Mouse (Mus musculus): ENCODE measurements at regions not wholly inside any gene's neighbourhood (a gene's known extent, or its start where the extent isn't known, plus 50 kb on each side); places are given as distances from the start of the nearest gene placed in this dataset.

- TF ChIP-seq CTCF (IDR thresholded peaks at IDR 0.05; ENCODE audit: insufficient read depth, low read length): no peak
- no peak for TF ChIP-seq POLR2A (IDR thresholded peaks at IDR 0.05; ENCODE audit: borderline replicate concordance, extremely low read depth, low read depth, low read length)
- no peak overlapping the region for H3K4me3 ChIP-seq (replicated peaks; ENCODE audit: extremely low read depth, low read depth, low read length)
- no peak for DNase-seq
- no peaks in the 10 kb centered on the region for H3K4me1 ChIP-seq (ENCODE audit: control insufficient read depth, insufficient read depth, low read length)
- WGBS: 73% methylated on average over 4 of the region's 4 CpGs
Measured at GRCm38 (mm10) chr12:99091770-99092169, 171.4 kb downstream of the Ttc8 start.

GRCm38 (mm10) chr12:99093151-99093550, 172.8 kb downstream of the Ttc8 start:
- TF ChIP-seq POLR2A (IDR thresholded peaks at IDR 0.05; ENCODE audit: borderline replicate concordance, extremely low read depth, low read depth, low read length): no peak
- no peak for TF ChIP-seq CTCF (IDR thresholded peaks at IDR 0.05; ENCODE audit: insufficient read depth, low read length)
- H3K4me1 ChIP-seq (ENCODE audit: control insufficient read depth, insufficient read depth, low read length): no peaks in the 10 kb centered on the region
- 55% methylated on average over 3 of the region's 3 CpGs for WGBS
- H3K4me3 ChIP-seq (replicated peaks; ENCODE audit: extremely low read depth, low read depth, low read length): no peak overlapping the region
- DNase-seq: no peak

GRCm38 (mm10) chr12:99093989-99094388, 173.6 kb downstream of the Ttc8 start:
- Histone ChIP-seq H3K4me3 (replicated peaks; ENCODE audit: extremely low read depth, low read depth, low read length) (no peak overlapping the region), H3K4me1 (ENCODE audit: control insufficient read depth, insufficient read depth, low read length) (no peaks in the 10 kb centered on the region)
- 83% methylated on average over 6 of the region's 6 CpGs for WGBS
- no peak for DNase-seq
- TF ChIP-seq CTCF (IDR thresholded peaks at IDR 0.05; ENCODE audit: insufficient read depth, low read length): no peak
- TF ChIP-seq POLR2A (IDR thresholded peaks at IDR 0.05; ENCODE audit: borderline replicate concordance, extremely low read depth, low read depth, low read length): no peak

DNA sequence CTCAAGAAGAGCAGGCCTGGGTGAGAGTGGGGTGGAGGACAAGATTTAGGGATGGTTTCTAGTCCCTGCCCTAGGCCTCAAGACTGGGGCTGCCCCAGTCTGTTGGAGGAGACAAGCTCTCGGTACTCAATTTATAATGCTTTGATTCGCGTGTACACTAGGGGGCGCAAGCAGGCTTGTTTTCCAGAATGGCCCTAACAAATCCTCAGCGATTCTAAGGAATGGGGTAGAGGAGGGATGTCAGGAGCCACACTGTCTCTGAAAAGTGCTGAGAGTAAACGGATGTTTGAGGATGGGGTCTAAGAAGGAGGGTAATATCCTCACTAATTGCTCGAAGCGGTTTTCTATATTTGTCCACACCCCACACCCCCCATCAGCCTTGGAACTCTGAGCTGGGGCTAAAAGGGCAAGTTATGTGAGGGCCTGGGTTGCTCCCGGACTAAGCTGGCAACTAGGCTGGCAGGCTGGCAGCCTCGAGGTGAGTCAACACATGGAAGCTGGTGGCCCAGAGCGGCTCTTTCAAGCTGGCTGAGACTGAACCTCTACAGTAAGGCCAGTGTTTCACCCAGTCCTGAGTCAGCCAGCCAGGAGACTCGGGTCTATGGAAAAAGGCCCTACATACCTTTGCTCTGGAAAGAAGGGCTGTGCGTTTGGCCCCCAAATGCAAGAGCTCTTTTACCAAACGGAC, 176.7 kb downstream of the Ttc8 start:
- DNase-seq: peak; percentile 76
- no peak for TF ChIP-seq POLR2A (IDR thresholded peaks at IDR 0.05; ENCODE audit: borderline replicate concordance, extremely low read depth, low read depth, low read length)
- peak; percentile 66 for TF ChIP-seq CTCF (IDR thresholded peaks at IDR 0.05; ENCODE audit: insufficient read depth, low read length)
- H3K4me3 ChIP-seq (replicated peaks; ENCODE audit: extremely low read depth, low read depth, low read length): no peak overlapping the region

GRCm38 (mm10) chr12:99097618-99098066, 177.3 kb downstream of the Ttc8 start:
- no peaks in the 10 kb centered on the region for H3K4me1 ChIP-seq (ENCODE audit: control insufficient read depth, insufficient read depth, low read length)
- H3K4me3 ChIP-seq (replicated peaks; ENCODE audit: extremely low read depth, low read depth, low read length): no peak overlapping the region
- no peak for TF ChIP-seq POLR2A (IDR thresholded peaks at IDR 0.05; ENCODE audit: borderline replicate concordance, extremely low read depth, low read depth, low read length)
- TF ChIP-seq CTCF (IDR thresholded peaks at IDR 0.05; ENCODE audit: insufficient read depth, low read length): no peak
- WGBS: 50% methylated on average over 17 of the region's 17 CpGs
- DNase-seq: peak; percentile 12

More for the DNA sequence above, 176.7 kb downstream of the Ttc8 start:
- H3K4me1 ChIP-seq (ENCODE audit: control insufficient read depth, insufficient read depth, low read length): no peaks in the 10 kb centered on the region
- WGBS: 19% methylated on average over 14 of the region's 14 CpGs

DNA sequence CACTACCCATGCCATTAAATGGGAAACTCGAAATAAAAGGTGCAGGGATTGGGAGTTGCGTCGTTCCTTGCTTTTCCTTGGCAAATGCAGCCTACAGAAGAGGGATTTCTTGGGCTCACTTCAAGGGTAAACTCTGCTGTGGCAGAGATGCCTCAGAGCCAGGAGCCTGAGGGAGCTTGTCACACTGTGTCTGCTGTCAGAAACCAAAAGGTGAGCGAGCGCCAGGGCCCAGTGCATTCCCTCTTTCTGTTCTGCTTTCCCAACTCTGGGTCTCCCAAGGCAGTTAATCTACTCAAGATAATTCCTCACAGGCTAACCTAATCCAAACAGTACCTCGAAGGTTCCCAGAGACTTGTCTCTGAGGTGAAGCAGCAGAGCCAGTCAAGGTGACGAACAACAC, 179.5 kb downstream of the Ttc8 start:
- Histone ChIP-seq H3K4me3 (replicated peaks; ENCODE audit: extremely low read depth, low read depth, low read length) (no peak overlapping the region), H3K4me1 (ENCODE audit: control insufficient read depth, insufficient read depth, low read length) (no peaks in the 10 kb centered on the region)
- DNase-seq: no peak
- WGBS: 86% methylated on average over 7 of the region's 7 CpGs
- TF ChIP-seq POLR2A (IDR thresholded peaks at IDR 0.05; ENCODE audit: borderline replicate concordance, extremely low read depth, low read depth, low read length) (no peak), CTCF (IDR thresholded peaks at IDR 0.05; ENCODE audit: insufficient read depth, low read length) (no peak)

DNA sequence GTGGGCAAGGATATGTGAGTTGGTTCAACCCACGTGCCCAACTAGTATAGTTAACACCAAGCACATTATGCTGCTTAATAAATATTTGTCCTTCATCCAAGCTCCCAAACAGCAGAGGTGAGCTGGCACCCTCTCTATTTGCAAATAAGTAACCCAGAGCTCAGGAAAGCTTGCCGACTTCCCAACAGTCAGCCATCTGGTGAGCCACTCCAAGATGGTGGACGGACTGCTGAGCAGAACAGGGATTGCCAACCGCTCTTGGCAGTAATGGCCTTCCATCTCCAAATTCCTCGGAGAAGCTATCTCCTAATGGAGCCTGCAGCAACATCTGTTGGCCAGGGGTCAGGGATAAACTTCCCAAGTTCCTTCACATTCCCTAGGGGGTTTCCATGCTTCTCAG, 188.2 kb downstream of the Ttc8 start:
- Histone ChIP-seq H3K4me1 (ENCODE audit: control insufficient read depth, insufficient read depth, low read length) (no peaks in the 10 kb centered on the region), H3K4me3 (replicated peaks; ENCODE audit: extremely low read depth, low read depth, low read length) (no peak overlapping the region)
- WGBS: 84% methylated on average over 5 of the region's 5 CpGs
- no peak for DNase-seq
- TF ChIP-seq CTCF (IDR thresholded peaks at IDR 0.05; ENCODE audit: insufficient read depth, low read length) (no peak), POLR2A (IDR thresholded peaks at IDR 0.05; ENCODE audit: borderline replicate concordance, extremely low read depth, low read depth, low read length) (no peak)

DNA sequence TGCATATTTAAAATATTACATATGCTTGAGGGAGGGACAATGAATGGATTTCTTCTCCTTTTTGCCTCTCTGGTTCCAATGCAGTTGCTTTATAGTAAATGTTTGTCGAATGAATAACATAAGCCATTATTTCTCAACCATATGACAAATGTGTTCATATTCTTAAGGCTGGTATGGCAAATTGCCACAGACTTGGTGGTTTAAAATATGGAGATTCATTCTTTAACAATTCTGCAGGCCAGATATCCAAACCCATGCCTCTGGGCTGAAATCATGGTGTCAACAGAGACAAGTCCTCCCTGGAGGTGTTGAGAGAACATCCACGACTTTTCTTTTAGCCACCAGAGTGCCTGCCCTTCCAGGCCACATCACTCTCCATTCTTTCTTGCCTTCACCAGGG, 193.4 kb downstream of the Ttc8 start:
- 77% methylated on average over 2 of the region's 2 CpGs for WGBS
- DNase-seq: no peak

GRCm38 (mm10) chr12:99116491-99116890, 196.1 kb downstream of the Ttc8 start:
- no peak for TF ChIP-seq CTCF (IDR thresholded peaks at IDR 0.05; ENCODE audit: insufficient read depth, low read length)
- no peak for TF ChIP-seq POLR2A (IDR thresholded peaks at IDR 0.05; ENCODE audit: borderline replicate concordance, extremely low read depth, low read depth, low read length)
- no peak overlapping the region for H3K4me3 ChIP-seq (replicated peaks; ENCODE audit: extremely low read depth, low read depth, low read length)
- WGBS: 36% methylated on average over 7 of the region's 7 CpGs
- DNase-seq: no peak
- no peaks in the 10 kb centered on the region for H3K4me1 ChIP-seq (ENCODE audit: control insufficient read depth, insufficient read depth, low read length)

More for the DNA sequence above, 193.4 kb downstream of the Ttc8 start:
- no peak for TF ChIP-seq POLR2A (IDR thresholded peaks at IDR 0.05; ENCODE audit: borderline replicate concordance, extremely low read depth, low read depth, low read length)
- TF ChIP-seq CTCF (IDR thresholded peaks at IDR 0.05; ENCODE audit: insufficient read depth, low read length): no peak
- Histone ChIP-seq H3K4me3 (replicated peaks; ENCODE audit: extremely low read depth, low read depth, low read length) (no peak overlapping the region), H3K4me1 (ENCODE audit: control insufficient read depth, insufficient read depth, low read length) (no peaks in the 10 kb centered on the region)

DNA sequence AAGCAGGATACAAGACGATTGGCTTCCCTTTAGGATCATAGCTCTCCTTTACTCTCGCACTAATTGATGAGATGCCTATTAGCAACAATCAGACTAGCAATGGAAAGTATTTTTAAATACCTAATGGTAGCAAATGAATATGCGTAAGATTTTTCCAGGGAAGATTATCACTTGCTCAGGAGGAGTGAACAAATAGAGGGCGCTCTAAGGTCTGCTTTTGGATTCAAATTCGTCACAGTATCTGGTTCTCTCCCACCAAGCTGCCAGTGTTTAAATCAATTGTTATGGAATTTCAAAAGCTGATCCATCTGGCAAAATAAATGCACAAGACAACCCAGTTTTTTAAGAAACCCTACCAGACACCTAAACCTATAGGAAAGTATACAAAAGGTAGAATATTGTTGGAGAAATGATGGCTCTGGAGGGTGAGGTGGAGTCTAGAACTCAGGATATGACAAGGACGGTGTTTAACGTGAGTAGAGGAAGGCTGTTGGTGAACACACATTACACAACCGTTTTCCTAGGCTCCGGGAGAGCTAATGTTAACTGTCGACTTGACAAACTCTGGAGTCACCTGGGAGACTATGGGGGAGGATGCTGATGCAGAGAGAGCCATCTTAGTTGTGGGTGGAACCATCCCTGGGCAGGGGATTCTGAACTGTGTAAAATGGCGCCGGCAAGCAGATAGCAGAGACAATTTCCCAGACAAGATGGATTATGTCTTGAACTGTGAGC, 198.2 kb downstream of the Ttc8 start:
- TF ChIP-seq POLR2A (IDR thresholded peaks at IDR 0.05; ENCODE audit: borderline replicate concordance, extremely low read depth, low read depth, low read length) (no peak), CTCF (IDR thresholded peaks at IDR 0.05; ENCODE audit: insufficient read depth, low read length) (no peak)
- WGBS: 84% methylated on average over 12 of the region's 12 CpGs
- DNase-seq: no peak

More for the DNA sequence above, 198.2 kb downstream of the Ttc8 start:
- Histone ChIP-seq H3K4me3 (replicated peaks; ENCODE audit: extremely low read depth, low read depth, low read length) (no peak overlapping the region), H3K4me1 (ENCODE audit: control insufficient read depth, insufficient read depth, low read length) (no peaks in the 10 kb centered on the region)
